Mouse (Mus musculus): ENCODE measurements around the gene 2310034G01Rik. TPM values are rescaled to one million over a fixed set of nuclear protein-coding genes. Genes with fewer than 3 reads are reported as not detected.
A peak's percentile ranks its signal among the peaks of the same experiment; 100 is the strongest.

2310034G01Rik gene
- polyA plus RNA-seq, 1 experiment: 3.4 TPM

DNA sequence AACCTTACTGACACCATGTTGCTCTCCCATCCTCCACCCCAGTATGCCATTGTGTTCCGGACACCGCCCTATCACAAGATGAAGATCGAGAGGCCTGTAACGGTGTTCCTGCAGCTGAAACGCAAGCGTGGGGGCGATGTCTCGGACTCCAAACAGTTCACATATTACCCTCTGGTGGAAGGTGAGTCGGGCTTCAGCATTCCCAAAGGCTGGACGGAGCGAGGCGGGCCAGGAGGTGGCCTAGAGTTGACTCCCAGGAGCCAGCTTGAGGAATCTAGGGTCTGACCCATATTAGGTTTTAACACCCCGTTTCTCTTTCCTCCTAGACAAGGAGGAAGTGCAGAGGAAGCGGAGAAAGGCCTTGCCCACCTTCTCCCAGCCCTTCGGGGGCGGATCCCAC lies 41.8 kb downstream of the 2310034G01Rik start:
- peaks cover 9% of the 10 kb centered on the region for H3K4me1 ChIP-seq (ENCODE audit: control insufficient read depth, insufficient read depth, insufficient read length, low read length)
- WGBS: 91% methylated on average over 16 of the region's 16 CpGs

DNA sequence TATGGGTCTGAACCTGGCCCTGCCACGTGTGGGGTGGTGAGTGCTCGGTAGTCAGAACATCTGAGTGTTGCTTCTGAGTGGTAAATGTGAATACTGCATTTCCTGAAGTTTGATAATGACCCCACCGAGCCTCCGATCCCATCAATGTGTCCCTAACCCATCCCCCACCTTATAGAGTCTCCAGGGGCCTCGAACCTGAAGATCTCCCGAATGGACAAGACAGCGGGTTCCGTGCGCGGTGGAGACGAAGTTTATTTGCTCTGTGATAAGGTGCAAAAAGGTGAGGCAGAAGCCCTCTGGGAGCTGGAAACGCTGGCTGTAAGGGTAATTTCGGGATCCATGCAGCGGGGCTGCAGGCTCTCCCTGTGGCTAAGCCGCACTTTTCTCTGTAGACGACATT lies 42.3 kb downstream of the 2310034G01Rik start:
- H3K4me3 ChIP-seq (ENCODE audit: low read depth, low read length): no peak overlapping the region
- TF ChIP-seq CTCF (IDR thresholded peaks at IDR 0.05; ENCODE audit: extremely low read depth, insufficient read length, insufficient replicate concordance, low read depth, low read length) (no peak), POLR2A (IDR thresholded peaks at IDR 0.05; ENCODE audit: low read depth, low read length) (no peak)
- WGBS: 93% methylated on average over 16 of the region's 16 CpGs
- H3K27ac ChIP-seq (ENCODE audit: insufficient read depth, low read depth, low read length): no peak overlapping the region
- H3K36me3 ChIP-seq (ENCODE audit: control insufficient read depth, insufficient read depth, low read length): peaks cover 43% of the 10 kb centered on the region
- peaks cover 9% of the 10 kb centered on the region for H3K4me1 ChIP-seq (ENCODE audit: control insufficient read depth, insufficient read depth, insufficient read length, low read length)
- H3K27me3 ChIP-seq (ENCODE audit: control insufficient read depth, insufficient read depth, low read length): no peaks in the 10 kb centered on the region

More for the DNA sequence above, 41.8 kb downstream of the 2310034G01Rik start:
- no peak overlapping the region for H3K4me3 ChIP-seq (ENCODE audit: low read depth, low read length)
- H3K27ac ChIP-seq (ENCODE audit: insufficient read depth, low read depth, low read length): no peak overlapping the region
- TF ChIP-seq CTCF (IDR thresholded peaks at IDR 0.05; ENCODE audit: extremely low read depth, insufficient read length, insufficient replicate concordance, low read depth, low read length) (no peak), POLR2A (IDR thresholded peaks at IDR 0.05; ENCODE audit: low read depth, low read length) (no peak)
- no peaks in the 10 kb centered on the region for H3K27me3 ChIP-seq (ENCODE audit: control insufficient read depth, insufficient read depth, low read length)
- H3K36me3 ChIP-seq (ENCODE audit: control insufficient read depth, insufficient read depth, low read length): peaks cover 45% of the 10 kb centered on the region

DNA sequence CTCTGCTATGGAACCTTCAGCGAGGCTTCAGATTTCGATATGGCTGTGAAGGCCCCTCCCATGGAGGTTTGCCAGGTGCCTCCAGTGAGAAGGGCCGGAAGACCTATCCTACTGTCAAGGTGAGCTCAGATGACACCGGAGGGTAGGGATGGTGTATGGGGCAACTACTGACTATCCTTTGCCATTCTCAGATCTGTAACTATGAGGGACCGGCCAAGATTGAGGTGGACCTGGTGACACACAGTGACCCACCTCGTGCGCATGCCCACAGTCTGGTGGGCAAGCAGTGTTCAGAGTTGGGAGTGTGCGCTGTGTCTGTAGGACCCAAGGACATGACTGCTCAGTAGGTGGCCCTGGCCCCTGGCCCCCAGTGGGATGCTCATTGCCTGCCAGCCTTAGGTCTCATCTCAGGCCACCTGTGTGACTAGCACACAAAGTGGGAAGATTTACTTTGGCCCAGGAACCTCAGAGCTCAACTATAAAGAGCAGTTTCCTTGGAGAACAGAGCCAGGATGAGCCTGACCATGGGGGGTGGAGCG lies 43.3 kb downstream of the 2310034G01Rik start:
- TF ChIP-seq CTCF (IDR thresholded peaks at IDR 0.05; ENCODE audit: extremely low read depth, insufficient read length, insufficient replicate concordance, low read depth, low read length): no peak
- no peak for TF ChIP-seq POLR2A (IDR thresholded peaks at IDR 0.05; ENCODE audit: low read depth, low read length)
- Histone ChIP-seq H3K27ac (ENCODE audit: insufficient read depth, low read depth, low read length) (no peak overlapping the region), H3K27me3 (ENCODE audit: control insufficient read depth, insufficient read depth, low read length) (no peaks in the 10 kb centered on the region), H3K36me3 (ENCODE audit: control insufficient read depth, insufficient read depth, low read length) (peaks cover 40% of the 10 kb centered on the region), H3K4me1 (ENCODE audit: control insufficient read depth, insufficient read depth, insufficient read length, low read length) (peaks cover 9% of the 10 kb centered on the region), H3K4me3 (ENCODE audit: low read depth, low read length) (no peak overlapping the region)
- WGBS: 93% methylated on average over 9 of the region's 9 CpGs

DNA sequence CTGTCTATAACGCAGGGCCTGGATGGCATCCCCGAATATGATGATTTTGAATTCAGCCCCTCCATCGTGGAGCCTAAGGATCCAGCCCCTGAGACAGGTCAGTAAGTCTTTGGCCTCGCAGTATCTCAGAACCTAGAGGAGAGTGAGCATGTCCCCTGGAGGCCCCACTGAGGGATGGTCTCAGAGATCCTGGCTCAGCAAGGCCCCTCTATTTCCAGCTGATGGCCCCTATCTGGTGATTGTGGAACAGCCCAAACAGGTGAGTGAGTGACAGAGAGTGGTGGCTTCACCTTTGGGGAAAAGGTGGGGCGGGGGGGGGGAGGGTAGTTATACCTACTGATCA lies 43.9 kb downstream of the 2310034G01Rik start:
- TF ChIP-seq CTCF (IDR thresholded peaks at IDR 0.05; ENCODE audit: extremely low read depth, insufficient read length, insufficient replicate concordance, low read depth, low read length): no peak
- no peak for TF ChIP-seq POLR2A (IDR thresholded peaks at IDR 0.05; ENCODE audit: low read depth, low read length)
- Histone ChIP-seq H3K4me3 (ENCODE audit: low read depth, low read length) (peak overlapping the region; percentile 77), H3K27me3 (ENCODE audit: control insufficient read depth, insufficient read depth, low read length) (no peaks in the 10 kb centered on the region), H3K36me3 (ENCODE audit: control insufficient read depth, insufficient read depth, low read length) (peaks cover 34% of the 10 kb centered on the region), H3K27ac (ENCODE audit: insufficient read depth, low read depth, low read length) (no peak overlapping the region), H3K4me1 (ENCODE audit: control insufficient read depth, insufficient read depth, insufficient read length, low read length) (peaks cover 9% of the 10 kb centered on the region)
- WGBS: 67% methylated on average over 5 of the region's 5 CpGs

DNA sequence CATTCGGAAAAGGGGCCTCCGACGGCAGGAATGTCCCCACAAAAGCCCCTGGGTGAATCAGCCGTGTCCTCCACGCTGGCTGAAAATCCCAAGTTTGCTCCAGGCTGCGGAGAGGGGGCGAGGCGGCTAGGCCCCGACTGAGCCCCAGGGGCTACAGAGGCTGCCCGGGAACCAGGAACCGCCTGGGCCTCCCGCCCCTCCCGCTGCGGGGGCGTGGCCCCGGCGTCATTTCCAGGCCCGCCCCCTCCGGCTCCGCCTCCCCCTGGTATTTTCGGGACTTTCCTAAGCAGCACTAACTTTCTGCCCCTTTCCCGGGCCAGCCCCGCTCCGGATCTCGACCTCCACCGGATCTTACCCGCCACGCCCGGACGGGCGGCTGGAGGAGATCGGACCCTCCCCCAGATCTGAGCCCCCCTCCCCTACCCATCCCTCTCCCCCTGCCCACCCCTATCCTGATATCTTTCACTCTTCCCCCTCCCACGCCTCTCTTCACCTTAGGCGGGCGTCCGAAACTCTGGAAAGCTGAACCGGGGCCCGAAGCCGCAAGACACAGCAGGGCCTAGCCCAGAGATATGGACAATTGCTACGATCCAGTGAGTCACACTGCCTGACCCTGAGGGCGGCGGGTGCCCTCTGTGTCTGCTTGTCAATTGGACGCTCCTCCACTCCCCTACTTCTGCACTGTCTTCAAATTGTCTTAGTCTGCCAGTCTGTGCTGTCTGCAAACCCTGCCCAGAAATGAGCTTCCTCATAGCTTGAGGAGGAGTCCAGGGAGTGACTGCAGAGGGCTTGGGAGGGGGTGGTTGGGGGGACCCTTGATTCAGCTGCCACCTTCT lies 44.5 kb downstream of the 2310034G01Rik start:
- TF ChIP-seq POLR2A (IDR thresholded peaks at IDR 0.05; ENCODE audit: low read depth, low read length) (peak; percentile 85; the same call in 1 of the 2 replicates), CTCF (IDR thresholded peaks at IDR 0.05; ENCODE audit: extremely low read depth, insufficient read length, insufficient replicate concordance, low read depth, low read length) (no peak)

DNA sequence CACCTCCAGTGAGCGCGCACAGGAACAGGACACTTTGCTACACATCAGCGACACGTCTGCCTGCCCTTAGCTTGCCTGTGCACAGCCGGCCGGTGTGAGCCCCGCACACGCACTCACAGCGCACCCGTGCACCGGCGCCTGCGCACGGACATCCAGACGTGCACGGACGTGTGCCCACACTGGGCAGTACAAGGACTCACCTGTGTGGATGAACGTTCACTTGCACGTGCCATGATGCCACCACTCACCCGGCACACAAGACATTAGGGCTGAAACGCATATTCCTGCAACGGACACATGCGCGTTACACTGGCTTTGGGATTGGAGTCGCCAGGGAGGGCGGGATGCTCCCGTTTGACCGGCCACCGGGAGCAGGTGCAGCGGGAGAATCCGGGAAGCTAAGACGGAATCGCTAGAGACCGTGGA lies 45.2 kb downstream of the 2310034G01Rik start:
- H3K27me3 ChIP-seq (ENCODE audit: control insufficient read depth, insufficient read depth, low read length): no peaks in the 10 kb centered on the region

More for the DNA sequence above, 44.5 kb downstream of the 2310034G01Rik start:
- Histone ChIP-seq H3K36me3 (ENCODE audit: control insufficient read depth, insufficient read depth, low read length) (peaks cover 28% of the 10 kb centered on the region), H3K27ac (ENCODE audit: insufficient read depth, low read depth, low read length) (peak overlapping the region; percentile 98), H3K4me3 (ENCODE audit: low read depth, low read length) (peak overlapping the region; percentile 77), H3K4me1 (ENCODE audit: control insufficient read depth, insufficient read depth, insufficient read length, low read length) (peaks cover 9% of the 10 kb centered on the region), H3K27me3 (ENCODE audit: control insufficient read depth, insufficient read depth, low read length) (no peaks in the 10 kb centered on the region)
- under 1% methylated on average over 42 of the region's 43 CpGs for WGBS

DNA sequence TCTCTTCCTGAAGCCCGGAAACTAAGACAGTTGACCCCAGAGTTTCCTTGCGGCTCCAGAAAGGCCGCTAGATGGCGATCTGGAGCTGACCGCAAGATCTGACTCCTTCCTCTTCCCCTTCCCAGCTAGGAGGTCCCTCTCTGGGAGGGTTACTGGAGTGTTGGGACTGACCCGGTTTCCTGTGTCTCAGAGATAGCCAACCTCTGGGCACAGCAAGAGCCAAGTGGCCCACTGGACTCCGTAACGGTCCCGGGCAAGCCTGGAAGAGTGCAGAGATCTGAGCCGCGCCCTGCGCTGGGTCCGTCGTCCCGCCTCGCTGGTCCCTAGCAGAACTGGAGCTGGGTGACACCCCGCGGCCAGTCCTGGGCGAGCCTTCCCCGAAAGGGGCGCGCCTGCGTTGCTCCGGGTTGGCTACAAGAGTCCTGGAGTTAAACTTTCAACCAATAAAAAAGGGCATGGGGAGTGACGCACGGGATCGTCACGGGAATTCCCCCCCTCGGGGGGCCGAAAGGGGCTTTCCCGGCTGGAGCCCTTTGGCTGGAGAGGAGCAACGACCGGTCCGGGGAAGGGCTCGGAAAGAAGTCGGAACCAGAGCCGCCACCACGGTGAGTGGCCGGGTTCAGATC lies 45.8 kb downstream of the 2310034G01Rik start, which contains the start of gene Nfkb2:
TSS of gene Nfkb2 (plus strand) at position 105 of the 626 bp plus-strand sequence.
- under 1% methylated on average over 39 of the region's 39 CpGs for WGBS
- Histone ChIP-seq H3K4me3 (ENCODE audit: low read depth, low read length) (peak within 1 kb of the TSS; percentile 77), H3K27me3 (ENCODE audit: control insufficient read depth, insufficient read depth, low read length) (no peaks in the 10 kb centered on the region), H3K4me1 (ENCODE audit: control insufficient read depth, insufficient read depth, insufficient read length, low read length) (peaks cover 9% of the 10 kb centered on the region), H3K36me3 (ENCODE audit: control insufficient read depth, insufficient read depth, low read length) (peaks cover 15% of the 10 kb centered on the region), H3K27ac (ENCODE audit: insufficient read depth, low read depth, low read length) (peak within 1 kb of the TSS; percentile 98)
- TF ChIP-seq POLR2A (IDR thresholded peaks at IDR 0.05; ENCODE audit: low read depth, low read length): peak; percentile 90
- peak; percentile 98 for TF ChIP-seq CTCF (IDR thresholded peaks at IDR 0.05; ENCODE audit: extremely low read depth, insufficient read length, insufficient replicate concordance, low read depth, low read length)

More for the DNA sequence above, 45.2 kb downstream of the 2310034G01Rik start:
- under 1% methylated on average over 34 of the region's 34 CpGs for WGBS
- Histone ChIP-seq H3K36me3 (ENCODE audit: control insufficient read depth, insufficient read depth, low read length) (peaks cover 21% of the 10 kb centered on the region), H3K4me3 (ENCODE audit: low read depth, low read length) (peak overlapping the region; percentile 77), H3K4me1 (ENCODE audit: control insufficient read depth, insufficient read depth, insufficient read length, low read length) (peaks cover 9% of the 10 kb centered on the region), H3K27ac (ENCODE audit: insufficient read depth, low read depth, low read length) (peak overlapping the region; percentile 98)
- no peak for TF ChIP-seq CTCF (IDR thresholded peaks at IDR 0.05; ENCODE audit: extremely low read depth, insufficient read length, insufficient replicate concordance, low read depth, low read length)
- no peak for TF ChIP-seq POLR2A (IDR thresholded peaks at IDR 0.05; ENCODE audit: low read depth, low read length)
